Mouse (Mus musculus) frontal cortex, postnatal 36 days (tissue): Measurements from ENCODE around the gene Rmdn2.

Experiments used
- DNase-seq, 2 experiments: peaks; one replicate each; pipeline ENCODE4 v3.0.0; 2022; ENCODE audit warnings: low spot score in 2 of 2

The Rmdn2 gene

DNA sequence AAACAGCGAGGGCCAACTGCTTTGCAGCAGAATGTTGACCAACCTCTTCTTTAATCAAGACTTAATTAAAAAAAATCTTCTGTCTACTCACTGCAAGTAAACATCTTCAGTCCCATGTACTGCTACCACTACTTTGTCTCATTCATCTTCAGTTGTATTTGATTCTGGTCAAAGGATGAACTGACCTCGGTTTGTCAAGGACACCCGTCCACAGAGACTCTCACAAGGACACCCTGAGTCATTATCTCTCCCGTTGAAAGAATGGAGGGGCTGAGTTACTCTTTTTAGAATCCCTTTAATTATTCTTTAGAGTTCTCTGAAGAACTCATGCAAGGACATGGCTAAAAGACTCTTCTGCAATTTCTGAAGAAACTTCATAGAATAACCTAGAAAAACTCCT lies at the start of gene Rmdn2:
TSS of gene Rmdn2 (plus strand) at position 319 of the 400 bp plus-strand sequence.
- no peak for DNase-seq

DNA sequence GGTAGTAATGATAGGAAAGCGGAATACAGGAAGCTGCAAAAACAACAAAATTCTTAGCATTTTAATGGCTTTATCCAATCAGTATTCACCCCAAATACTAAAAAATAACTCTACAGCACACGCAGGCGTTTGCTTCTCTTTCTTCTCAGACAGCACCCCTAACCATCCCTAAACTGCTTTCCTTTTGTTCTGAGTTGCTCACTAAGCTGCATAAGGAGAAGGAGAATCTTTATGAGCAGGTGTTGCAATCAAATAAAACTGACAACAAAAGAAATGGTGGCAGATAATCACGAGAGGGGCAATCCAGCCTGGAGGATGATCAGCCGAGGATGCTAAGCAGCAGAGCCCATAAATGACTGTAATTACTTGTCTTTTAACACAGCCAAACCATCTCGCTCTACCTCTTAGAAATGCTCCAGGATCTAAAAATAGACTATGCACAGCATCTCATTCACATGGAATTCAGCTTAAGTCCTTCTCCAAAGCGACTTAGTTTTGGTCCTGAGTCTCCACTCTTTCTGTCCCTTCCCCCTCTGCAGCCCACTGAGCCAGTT lies 48.5 kb upstream of the Rmdn2 start:
- no peak for DNase-seq

DNA sequence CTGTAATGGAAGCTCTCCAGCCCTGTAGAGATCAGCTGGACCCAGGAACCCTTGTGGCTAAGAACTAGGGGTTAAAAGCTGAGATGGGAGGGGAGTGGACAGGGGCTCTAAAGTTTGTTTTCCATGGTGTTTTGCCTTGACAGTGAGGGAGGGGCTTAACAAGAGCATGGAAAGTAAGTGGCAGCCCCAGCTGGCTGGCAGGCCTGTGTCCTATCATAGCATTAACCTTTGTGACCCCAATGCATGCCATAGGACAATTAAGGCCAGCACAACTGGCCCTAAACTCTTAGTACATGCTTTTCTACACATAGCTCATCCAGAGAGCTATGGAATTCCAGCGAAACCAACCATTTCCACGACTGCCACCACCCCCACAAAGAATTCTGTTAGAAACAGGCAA lies 47.9 kb upstream of the Rmdn2 start:
- no peak for DNase-seq

DNA sequence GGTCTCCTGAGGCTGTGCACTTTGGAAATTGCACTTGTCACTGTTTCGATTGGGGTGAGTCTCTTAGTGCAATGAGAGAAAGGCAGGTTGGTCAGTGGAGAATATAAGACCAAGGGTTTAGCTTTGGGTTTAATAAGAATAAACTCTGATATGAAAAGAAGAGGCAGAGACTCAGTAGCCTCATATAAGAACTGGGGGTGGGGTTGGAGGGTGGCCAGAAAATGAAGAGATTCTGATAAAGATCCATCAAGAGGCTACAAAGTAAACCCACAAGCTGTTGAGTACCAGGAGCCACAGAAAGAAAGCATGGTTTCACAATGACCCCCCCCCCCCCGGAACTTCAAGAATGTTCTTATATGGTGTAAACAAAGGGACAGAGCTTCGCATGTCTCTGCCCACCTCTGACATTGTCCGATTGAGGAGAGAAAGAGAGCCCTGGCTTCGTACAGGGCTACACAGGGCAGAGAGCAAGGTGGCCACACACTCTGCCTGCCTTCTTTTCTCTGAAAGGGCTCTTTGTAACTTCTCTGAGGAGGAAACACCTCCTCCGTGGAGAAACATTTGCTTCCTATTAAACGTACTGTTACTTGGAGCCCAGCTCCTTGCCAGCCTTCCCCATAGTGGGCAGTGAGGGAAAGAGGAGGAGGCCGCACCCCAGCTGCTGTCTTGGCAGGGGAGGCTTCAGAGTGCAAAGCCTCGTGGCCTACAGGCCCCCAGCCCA lies 46.3 kb upstream of the Rmdn2 start:
- no peak for DNase-seq

- DNase-seq = no peak
Observed at GRCm38 (mm10) chr17:79568401-79568800, 43.3 kb upstream of the Rmdn2 start.

DNA sequence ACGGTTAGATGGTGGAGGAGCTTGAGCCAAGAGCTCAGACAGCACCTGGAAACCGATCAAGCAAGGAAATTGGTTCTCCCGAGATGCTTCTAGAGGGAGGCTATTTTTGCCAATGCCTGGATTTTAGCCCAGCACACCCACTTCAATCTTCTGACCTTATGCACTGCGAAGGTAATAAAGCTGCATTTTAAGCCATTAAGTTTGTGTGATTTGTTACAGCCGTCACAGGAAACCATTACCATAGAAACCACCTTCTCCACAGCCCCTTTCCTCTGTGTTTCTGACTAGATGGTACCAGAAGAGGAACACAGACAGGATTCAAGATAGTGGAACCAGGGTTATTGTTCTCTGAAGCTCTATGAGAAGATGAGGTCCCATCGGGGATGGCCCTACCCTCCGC lies 33.3 kb upstream of the Rmdn2 start:
- DNase-seq = no peak

DNA sequence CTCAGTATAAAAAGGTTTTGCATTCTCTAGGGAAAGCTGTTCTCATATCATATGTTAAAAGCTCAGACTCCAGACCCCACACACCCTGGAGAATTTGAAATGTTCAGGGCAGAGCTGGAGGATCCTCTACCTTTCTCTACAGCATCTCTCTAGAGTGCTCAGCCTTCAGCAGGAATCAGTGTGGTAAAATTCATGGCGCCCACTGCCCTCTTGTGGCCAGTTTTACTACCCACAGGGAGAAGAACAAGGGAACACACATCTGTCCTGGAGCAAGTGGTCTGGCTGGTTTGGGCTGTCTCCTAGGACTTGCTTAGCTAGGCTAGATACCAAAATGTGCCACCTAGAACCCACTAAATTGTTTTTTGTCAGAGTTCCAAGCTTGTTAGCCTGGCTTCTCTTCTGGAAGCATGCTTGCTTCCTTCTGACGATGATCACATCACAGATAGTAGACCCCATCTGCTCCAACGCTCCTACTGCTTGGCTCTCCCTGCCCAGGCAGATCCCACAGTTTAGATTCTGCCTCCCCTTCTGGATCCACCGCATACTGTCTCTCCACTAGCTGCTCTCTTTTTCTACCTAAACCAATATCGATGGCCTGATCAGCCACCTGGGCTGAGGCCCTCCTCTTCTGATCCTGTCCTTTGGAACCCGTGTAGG lies 31.3 kb upstream of the Rmdn2 start:
- DNase-seq = peak; percentile 70 to 84

- DNase-seq = no peak
Observed at GRCm38 (mm10) chr17:79583466-79583865, 28.2 kb upstream of the Rmdn2 start.

GRCm38 (mm10) chr17:79584246-79584800 lies 27.3 kb upstream of the Rmdn2 start:
- DNase-seq = no peak

DNA sequence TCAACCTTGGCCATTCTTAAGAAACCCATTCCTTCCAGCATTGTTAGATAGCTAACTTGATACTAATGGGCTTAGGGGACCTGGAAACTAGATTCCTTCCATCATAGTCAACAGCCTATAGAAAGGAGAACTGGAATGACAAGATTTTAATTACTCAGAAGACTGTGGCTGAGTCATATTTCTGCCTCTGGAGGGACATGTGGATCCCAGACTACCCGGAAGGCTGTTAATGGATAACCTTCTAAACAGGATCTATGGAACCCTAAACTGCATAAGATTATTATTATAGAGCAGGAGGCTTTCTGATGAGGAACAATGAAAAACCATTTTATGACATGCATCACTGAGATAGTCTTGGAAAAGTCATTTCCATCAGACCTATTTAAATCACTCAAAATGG lies 21.8 kb upstream of the Rmdn2 start:
- no peak for DNase-seq

DNA sequence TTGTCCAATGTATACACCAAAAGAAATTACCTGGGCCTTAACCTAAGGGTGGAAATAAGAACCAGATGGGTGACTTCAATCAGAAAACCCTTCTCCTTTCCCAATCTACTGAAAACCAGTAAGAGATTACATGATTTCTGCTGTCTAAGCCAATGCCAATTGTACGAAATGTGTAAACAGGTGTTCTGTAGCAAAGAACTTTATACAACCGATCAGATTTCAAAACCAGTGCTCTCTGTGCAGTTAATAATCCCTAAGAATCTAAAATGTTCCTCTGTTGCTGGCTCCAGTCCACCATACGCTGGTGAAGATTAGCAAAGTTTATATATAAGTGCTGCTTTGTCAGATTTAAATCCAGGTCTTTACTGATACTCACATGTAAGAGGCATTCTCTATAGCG lies 15.7 kb upstream of the Rmdn2 start:
- DNase-seq = no peak

- DNase-seq = no peak
Observed at GRCm38 (mm10) chr17:79598151-79598550, 13.5 kb upstream of the Rmdn2 start.

DNA sequence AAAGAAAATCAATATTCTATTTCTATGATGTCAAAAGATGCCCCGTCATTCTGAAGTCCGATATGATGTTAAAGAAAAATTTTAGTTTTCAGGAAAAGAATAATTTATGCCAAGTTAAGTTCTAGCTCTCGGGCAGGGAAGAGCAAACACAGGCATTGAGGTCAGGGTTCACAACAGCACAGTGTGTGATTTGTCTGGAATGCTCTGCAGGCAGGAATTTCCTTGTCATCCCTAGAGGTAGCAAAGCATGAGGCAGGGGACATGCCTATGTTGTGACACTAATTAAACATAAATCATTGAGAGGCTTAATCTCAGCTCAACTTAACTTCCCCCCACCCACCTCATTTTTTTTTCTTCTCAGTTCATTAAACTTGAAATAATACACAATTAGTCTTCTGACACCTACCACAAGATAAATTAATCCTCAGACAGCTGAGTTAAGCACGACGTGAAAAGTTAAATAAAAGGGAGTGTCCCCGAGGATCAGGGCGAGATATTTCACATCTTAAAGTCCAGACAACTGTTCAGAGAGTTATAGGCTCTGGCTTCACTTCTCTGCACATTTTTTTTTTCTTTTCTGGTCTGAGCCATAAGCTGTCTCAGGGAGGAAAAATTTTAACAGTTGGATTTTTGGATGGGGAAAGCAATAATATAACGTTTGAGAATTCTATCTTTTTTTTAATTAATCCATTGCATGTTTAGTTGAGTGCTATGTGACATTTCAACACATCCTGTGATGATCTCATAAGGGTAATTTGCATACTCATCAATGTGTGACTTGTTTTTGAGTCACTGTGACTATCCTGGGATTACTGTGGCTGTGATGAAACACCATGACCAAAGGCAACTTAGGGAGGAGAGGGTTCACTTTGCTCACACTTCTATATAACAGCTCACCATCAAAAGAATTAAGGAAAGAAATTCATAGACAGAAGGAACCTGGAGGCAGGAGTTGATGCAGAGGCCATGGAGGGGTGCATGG lies 12.8 kb upstream of the Rmdn2 start:
- DNase-seq = no peak

GRCm38 (mm10) chr17:79600108-79600507 lies 11.6 kb upstream of the Rmdn2 start:
- DNase-seq = no peak

- DNase-seq = no peak
Observed at GRCm38 (mm10) chr17:79602381-79602780, 9.3 kb upstream of the Rmdn2 start.

DNA sequence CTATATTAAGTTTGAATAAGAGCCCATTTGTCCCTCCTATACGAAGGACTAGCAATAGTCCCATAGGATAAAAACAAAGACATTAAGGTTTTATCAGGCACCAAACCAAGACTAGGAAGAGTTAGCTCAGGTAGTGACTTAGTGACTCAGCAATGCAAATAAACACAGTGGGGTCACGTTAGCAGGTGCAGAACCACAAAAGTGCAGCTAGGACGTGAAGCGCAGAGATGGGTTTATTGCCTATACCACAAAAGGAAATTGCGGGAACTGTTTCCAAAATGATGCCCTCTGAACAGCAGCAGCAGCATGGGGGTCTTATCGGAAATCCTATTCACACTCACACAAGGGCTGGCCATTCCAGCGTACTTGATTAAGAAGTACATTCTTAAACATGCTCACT lies 8.2 kb upstream of the Rmdn2 start:
- no peak for DNase-seq

GRCm38 (mm10) chr17:79605794-79606193 lies 5.9 kb upstream of the Rmdn2 start:
- DNase-seq = no peak

DNA sequence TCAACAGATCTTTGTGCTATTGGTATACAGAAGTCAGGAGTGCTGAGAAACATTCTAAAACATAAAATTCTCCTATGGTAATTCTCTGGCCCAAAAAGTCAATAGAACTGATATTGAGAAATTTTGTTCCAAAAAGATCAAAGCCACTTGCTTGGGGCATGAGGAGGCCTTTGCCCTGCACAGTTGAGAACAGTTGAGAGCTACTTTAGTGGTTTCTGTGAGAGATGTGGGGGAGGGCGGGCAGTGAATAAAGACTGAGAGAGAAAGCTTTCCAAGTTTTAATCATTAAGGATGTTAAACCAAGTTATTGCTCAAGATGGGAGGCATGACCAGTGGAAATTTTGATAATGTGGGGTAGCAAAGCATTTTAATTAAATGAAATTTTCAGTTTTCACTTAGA lies 2.0 kb upstream of the Rmdn2 start:
- DNase-seq = no peak

GRCm38 (mm10) chr17:79610163-79610755 lies 1.4 kb upstream of the Rmdn2 start:
- DNase-seq = no peak

DNA sequence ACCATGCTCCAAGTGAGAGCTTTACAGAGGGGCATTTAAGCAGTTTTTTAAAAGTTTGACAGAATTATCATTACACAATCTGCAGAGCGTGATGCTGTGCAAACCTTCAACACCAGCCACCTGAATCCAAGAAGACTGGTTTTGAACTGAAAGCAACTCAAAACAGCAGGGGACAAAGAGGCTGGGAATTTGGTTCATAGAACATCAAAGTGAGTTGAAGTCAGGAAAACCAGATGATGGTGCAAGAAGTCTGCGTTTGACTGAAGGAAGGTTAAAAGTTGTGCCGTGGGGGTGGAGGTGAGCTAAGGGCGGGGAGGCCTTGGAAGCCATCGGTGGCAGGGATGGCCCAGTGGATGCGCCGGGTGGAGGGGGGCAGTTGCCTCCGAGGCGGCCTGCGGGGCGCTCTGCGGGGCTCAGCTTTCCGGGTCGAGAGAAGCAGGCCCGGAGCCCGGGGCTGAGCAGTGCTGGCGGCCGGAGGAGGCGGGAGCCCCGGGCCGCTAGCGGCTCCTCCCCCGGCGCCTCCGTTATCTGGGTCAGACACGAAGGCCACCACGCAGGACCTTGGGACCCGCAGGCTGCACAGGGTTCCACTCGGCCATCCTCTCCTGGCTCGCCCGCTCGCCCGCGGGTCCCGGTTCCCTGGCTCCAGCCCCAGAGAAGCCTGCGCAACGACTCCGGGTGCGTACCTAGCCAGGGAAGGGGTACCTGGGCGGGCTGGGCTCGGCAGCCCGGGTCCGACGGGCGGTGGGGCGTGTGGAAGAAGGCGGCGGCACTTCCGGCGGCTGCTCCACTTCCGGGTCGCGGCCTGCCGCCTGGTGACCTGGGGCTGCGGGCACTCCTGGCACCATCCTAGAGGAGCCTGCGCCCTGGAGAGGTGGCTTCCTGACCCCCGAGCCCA lies 3.3 kb downstream of the Rmdn2 start:
- peak; percentile 72 to 77 for DNase-seq
